Mouse (Mus musculus) liver, embryonic 13.5 days (tissue): ENCODE results near the gene Pmvk. TPM values are rescaled to one million over a fixed set of nuclear protein-coding genes. Genes with fewer than 3 reads are reported as not detected.
"Not testable (repeated sequence)": the region's sequence is repeated elsewhere in the genome, so short reads cannot be mapped to it uniquely, and the experiment has no call there.

Source experiments
- ATAC-seq: fragments of 200-750 bp; cut with Nextera tagmentation; 2 replicates; pipeline ENCODE4 v1.8.0; 2017; ENCODE audit warnings: low read depth, mild to moderate bottlenecking, moderate number of reproducible peaks, moderate library complexity
- DNase-seq: peaks from one replicate; pipeline ENCODE4 v3.0.0; 2022
- H3K27ac ChIP-seq: fragments of 300-500 bp; sonication (generic); 2 replicates; pipeline ENCODE4 v1.5.1; 2015; ENCODE audit warnings: moderate library complexity, mild to moderate bottlenecking, inconsistent platforms
- H3K27me3 ChIP-seq: fragments of 300-500 bp; sonication (generic); 2 replicates; pipeline ENCODE4 v1.6.1; 2015; ENCODE audit warnings: mild to moderate bottlenecking, inconsistent platforms
- H3K36me3 ChIP-seq: fragments of 300-500 bp; sonication (generic); 2 replicates; pipeline ENCODE4 v1.6.1; 2015; ENCODE audit warnings: mild to moderate bottlenecking, inconsistent platforms
- H3K4me1 ChIP-seq: fragments of 300-500 bp; sonication (generic); replicated peaks from 2 replicates; pipeline ENCODE4 v1.6.1; 2015; ENCODE audit warnings: inconsistent platforms
- H3K4me2 ChIP-seq: fragments of 300-500 bp; sonication (generic); 2 replicates; pipeline ENCODE4 v1.6.1; 2015; ENCODE audit warnings: inconsistent platforms, mild to moderate bottlenecking, moderate library complexity
- H3K4me3 ChIP-seq: fragments of 300-500 bp; sonication (generic); replicated peaks from 2 replicates; pipeline ENCODE4 v1.5.1; 2015; ENCODE audit warnings: mild to moderate bottlenecking, inconsistent platforms
- H3K9ac ChIP-seq: fragments of 300-500 bp; sonication (generic); 2 replicates; pipeline ENCODE4 v1.6.1; 2015; ENCODE audit warnings: mild to moderate bottlenecking, inconsistent platforms
- H3K9me3 ChIP-seq: fragments of 300-500 bp; sonication (generic); replicated peaks from 2 replicates; pipeline ENCODE4 v1.6.1; 2016; ENCODE audit warnings: inconsistent platforms
- WGBS: fragments of 180-500 bp; shearing (Covaris S2); methylation state at CpG from one replicate; pipeline ENCODE4 v1.1.7; 2015; ENCODE audit not compliant: insufficient replicate concordance; 5-methylcytosine and 5-hydroxymethylcytosine counted together
- polyA plus RNA-seq: library from polyadenylated mRNA; unstranded; fragments of >200 nt; fragmentation: Nextera tagmentation; extraction: Ambion mirVana; gene quantifications from 2 replicates; pipeline ENCODE4 v1.2.1, GENCODE M21; 2015

Pmvk gene
- polyA plus RNA-seq, 1 experiment from 2014 or later = 39.5 TPM

DNA sequence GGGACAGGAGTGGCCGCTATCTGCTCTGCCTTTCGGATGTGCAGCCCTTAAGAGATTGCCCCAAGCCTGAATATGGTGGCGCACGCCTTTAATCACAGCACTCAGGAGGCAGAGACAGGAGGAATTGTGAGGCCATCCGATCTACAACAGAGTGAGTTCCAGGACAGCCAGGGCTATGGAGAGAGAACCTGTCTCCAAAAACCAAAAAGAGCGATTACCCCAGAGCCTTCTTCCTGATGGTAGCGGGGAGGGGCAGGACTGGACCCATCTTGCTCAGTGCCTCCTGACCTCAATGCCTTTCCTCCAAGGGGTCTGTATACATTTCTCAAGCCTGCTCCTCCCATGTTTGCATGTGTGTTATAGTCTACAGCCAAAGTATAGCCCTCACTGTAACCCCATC lies 25.3 kb upstream of the Pmvk start:
- H3K9me3 ChIP-seq, H3K4me3 ChIP-seq, H3K4me2 ChIP-seq, H3K9ac ChIP-seq, ATAC-seq, DNase-seq, H3K27ac ChIP-seq, H3K27me3 ChIP-seq: not testable (repeated sequence)
- H3K4me1 ChIP-seq = peaks cover 69% of the 10 kb centered on the region
- 89% methylated on average over 7 of the region's 7 CpGs for WGBS
- H3K36me3 ChIP-seq = peaks cover 67% of the 10 kb centered on the region

DNA sequence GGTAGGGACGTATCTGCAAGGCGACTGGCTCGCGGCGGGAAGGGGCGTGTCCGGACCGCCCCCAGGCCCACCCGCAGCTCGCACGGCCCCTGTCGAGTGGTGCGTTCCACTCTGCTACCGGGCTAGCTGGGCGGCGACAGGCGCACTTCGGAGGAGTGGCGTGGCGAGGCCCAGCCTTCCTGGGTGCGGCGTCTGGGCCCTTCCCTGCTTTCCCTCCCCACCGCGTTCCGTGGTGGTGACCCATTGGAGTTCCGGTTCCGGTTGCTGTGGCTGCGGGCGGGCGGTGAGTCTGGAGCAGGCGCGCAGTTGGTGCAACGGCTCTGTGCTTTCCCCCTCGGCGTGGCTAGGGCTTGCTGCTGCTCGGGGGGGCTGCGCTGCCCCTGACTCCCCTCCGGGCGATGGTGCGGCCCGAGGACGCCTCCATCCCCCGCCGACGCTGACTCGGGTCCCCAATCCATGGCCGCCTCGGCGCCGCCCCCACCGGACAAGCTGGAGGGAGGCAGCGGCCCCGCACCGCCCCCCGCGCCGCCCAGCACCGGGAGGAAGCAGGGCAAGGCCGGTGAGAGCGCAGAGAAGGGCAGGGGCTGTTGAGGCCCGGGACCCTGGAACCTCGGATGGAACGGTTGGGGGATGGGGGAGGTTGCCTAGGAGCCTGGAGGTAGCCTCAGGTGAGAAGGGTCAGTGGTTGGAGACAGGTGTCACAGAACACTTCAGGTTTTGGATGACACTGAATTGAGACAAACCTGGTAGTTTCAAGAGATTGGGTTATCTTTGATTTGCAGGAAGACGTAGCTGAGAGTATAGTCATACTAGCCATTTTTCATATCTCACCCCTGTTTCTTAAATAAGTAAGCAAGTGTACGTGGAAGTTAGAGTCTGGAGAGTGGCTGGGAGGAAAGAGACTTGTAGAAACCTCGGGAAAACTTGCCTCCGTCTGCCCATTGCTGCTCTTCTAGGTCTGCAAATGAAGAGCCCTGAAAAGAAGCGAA lies 23.9 kb upstream of the Pmvk start, which contains the start of gene Pygo2:
Gene Pygo2, plus strand, starts transcription at position 44 of the 989 bp plus-strand sequence.
- Histone ChIP-seq H3K4me3 (peak within 1 kb of the TSS; percentile 96), H3K4me2 (peak within 1 kb of the TSS; percentile 96), H3K27ac (peak within 1 kb of the TSS; percentile 88), H3K4me1 (peaks cover 64% of the 10 kb centered on the region), H3K36me3 (peaks cover 60% of the 10 kb centered on the region), H3K27me3 (no peaks in the 10 kb centered on the region), H3K9me3 (no peaks in the 10 kb centered on the region), H3K9ac (peak within 1 kb of the TSS; percentile 95)
- WGBS = 2% methylated on average over 68 of the region's 68 CpGs
- DNase-seq (peak; percentile 93), ATAC-seq (peak; percentile 97)

DNA sequence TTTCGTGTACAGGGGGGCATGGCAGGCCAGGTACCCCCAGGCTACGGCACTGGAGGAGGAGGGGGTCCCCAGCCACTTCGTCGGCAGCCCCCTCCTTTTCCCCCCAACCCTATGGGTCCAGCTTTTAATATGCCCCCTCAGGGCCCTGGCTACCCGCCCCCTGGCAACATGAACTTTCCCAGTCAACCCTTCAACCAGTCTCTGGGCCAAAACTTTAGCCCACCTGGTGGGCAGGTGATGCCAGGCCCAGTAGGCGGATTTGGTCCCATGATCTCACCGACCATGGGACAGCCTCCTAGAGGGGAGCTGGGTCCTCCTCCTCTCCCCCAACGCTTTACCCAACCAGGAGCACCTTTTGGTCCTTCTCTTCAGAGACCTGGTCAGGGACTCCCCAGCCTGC lies 21.7 kb upstream of the Pmvk start:
- Histone ChIP-seq H3K4me1 (peaks cover 62% of the 10 kb centered on the region), H3K9me3 (no peaks in the 10 kb centered on the region), H3K4me2 (no peak overlapping the region), H3K36me3 (peaks cover 38% of the 10 kb centered on the region), H3K9ac (no peak overlapping the region), H3K27me3 (no peaks in the 10 kb centered on the region), H3K4me3 (no peak overlapping the region), H3K27ac (peak overlapping the region; percentile 5; the same call in 1 of the 2 replicates)
- ATAC-seq (no peak), DNase-seq (no peak)
- 91% methylated on average over 8 of the region's 8 CpGs for WGBS

- ATAC-seq (no peak), DNase-seq (no peak)
- 84% methylated on average over 11 of the region's 11 CpGs for WGBS
- peaks cover 28% of the 10 kb centered on the region for H3K36me3 ChIP-seq
- H3K27ac ChIP-seq = no peak overlapping the region
- H3K4me2 ChIP-seq = no peak overlapping the region
- no peaks in the 10 kb centered on the region for H3K9me3 ChIP-seq
- peaks cover 67% of the 10 kb centered on the region for H3K4me1 ChIP-seq
- no peak overlapping the region for H3K9ac ChIP-seq
- no peak overlapping the region for H3K4me3 ChIP-seq
- H3K27me3 ChIP-seq = no peaks in the 10 kb centered on the region
Observed at GRCm38 (mm10) chr3:89434532-89434931, 19.8 kb upstream of the Pmvk start.

- H3K4me2 ChIP-seq = no peak overlapping the region
- WGBS = 81% methylated on average over 7 of the region's 7 CpGs
- ATAC-seq = no peak
- H3K9me3 ChIP-seq = no peaks in the 10 kb centered on the region
- no peak overlapping the region for H3K9ac ChIP-seq
- DNase-seq = no peak
- H3K4me3 ChIP-seq = no peak overlapping the region
- no peak overlapping the region for H3K27ac ChIP-seq
- H3K36me3 ChIP-seq = peaks cover 28% of the 10 kb centered on the region
- H3K4me1 ChIP-seq = peaks cover 62% of the 10 kb centered on the region
- no peaks in the 10 kb centered on the region for H3K27me3 ChIP-seq
Observed at GRCm38 (mm10) chr3:89435041-89435440, 19.3 kb upstream of the Pmvk start.

DNA sequence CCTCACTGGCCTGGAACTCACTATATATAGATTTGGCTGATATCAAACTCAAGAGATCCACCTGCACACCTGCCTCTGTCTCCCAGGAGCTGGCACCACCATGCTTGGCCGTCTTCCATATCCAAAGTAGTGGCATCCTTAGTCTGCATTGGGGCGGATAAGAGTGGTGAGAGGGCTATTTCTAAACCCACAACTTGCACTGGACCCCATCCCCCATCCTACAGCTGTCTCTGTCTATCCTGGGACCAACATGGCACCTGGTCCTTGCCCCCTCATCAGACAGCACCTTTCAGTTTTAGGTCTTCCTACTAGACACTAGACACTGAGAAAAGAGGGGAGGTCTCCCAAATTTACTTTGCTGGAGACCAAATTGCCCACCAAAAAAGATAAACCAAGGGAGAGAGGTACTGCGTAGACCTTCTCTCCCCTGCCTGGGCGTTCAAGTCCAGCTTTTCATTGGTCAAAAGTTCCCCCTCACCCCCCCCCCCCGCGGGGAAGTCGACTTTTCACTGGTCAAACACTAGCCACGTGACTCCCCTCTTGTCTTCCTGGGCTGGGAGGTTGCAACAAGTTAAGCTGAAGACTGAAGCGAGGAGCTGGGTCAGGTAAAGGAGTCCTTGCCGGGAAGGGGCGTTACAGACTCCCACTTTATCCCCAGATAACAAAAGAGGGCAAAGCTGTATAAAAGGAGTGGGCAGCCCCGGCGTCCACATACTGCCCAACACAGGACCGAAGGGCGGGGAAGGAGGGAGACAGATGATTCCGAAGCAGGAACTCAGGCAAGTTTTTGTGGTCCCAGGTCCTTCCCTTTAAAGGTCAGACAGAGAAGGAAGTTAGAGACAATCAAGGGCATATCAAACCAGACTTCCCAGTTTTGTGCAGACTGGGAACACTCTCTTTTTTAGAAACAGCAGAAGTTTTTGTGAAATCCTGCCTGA lies 17.9 kb upstream of the Pmvk start, which contains the start of gene Pbxip1:
Gene Pbxip1, plus strand, starts transcription at position 531 of the 938 bp plus-strand sequence.
- no peaks in the 10 kb centered on the region for H3K27me3 ChIP-seq
- peaks cover 28% of the 10 kb centered on the region for H3K36me3 ChIP-seq
- ATAC-seq (peak; percentile 72), DNase-seq (peak; percentile 55)
- peak within 1 kb of the TSS; percentile 75 for H3K4me2 ChIP-seq
- no peaks in the 10 kb centered on the region for H3K9me3 ChIP-seq
- WGBS = 5% methylated on average over 16 of the region's 16 CpGs
- peak within 1 kb of the TSS; percentile 3; the same call in 1 of the 2 replicates for H3K27ac ChIP-seq
- peak within 1 kb of the TSS; percentile 68 for H3K9ac ChIP-seq
- peaks cover 50% of the 10 kb centered on the region for H3K4me1 ChIP-seq
- peak within 1 kb of the TSS; percentile 63 for H3K4me3 ChIP-seq

DNA sequence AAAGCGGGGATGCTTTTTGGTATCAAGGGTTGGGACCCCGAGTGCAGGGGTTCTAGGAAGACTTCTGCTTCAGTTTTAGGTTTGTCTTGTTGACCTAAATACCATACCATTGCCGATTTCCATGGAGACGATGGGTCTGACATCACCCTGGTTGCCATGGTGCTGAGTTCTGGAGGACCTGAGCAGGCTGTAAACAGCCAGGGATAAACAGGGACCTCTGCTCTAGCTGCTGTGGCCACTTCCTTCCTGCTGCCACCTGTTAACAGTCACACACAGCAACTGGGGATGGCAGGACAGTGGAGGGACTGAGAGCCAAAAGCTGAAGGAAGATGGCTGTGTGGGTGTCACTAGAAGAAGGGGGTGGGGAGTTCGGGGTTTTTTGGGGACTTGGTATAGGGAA lies 17.1 kb upstream of the Pmvk start:
- Histone ChIP-seq H3K27ac (peak overlapping the region; percentile 3; the same call in 1 of the 2 replicates), H3K9ac (peak overlapping the region; percentile 68), H3K4me1 (peaks cover 42% of the 10 kb centered on the region), H3K9me3 (no peaks in the 10 kb centered on the region), H3K36me3 (peaks cover 25% of the 10 kb centered on the region), H3K27me3 (no peaks in the 10 kb centered on the region), H3K4me3 (peak overlapping the region; percentile 63), H3K4me2 (peak overlapping the region; percentile 75)
- ATAC-seq (no peak), DNase-seq (no peak)
- 16% methylated on average over 5 of the region's 5 CpGs for WGBS

DNA sequence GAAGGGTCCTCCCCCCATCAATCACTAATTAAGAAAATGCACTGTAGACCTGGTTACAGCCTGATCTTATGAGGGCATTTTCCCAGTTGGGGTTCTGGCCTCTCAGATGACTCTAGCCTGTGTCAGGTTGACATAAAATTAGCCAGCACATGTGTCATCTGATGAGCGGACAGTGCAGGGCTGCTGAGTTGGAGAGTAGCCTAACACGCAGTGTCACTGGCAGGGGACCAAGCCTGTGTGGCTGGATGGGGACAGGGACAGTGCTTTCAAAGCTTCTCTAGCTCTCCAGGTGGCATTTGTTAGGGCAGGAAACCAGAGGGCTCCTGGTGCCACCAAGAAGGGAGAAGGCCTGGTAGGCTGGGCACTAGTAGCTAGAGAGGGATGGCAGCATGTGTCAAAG lies 13.7 kb upstream of the Pmvk start:
- no peak for DNase-seq
- peaks cover 29% of the 10 kb centered on the region for H3K4me1 ChIP-seq
- no peak overlapping the region for H3K9ac ChIP-seq
- no peak overlapping the region for H3K27ac ChIP-seq
- no peak overlapping the region for H3K4me2 ChIP-seq
- H3K4me3 ChIP-seq = no peak overlapping the region
- H3K36me3 ChIP-seq = 0 out of 2 replicates have a peak, but pooled peaks cover 3% of the 10 kb centered on the region
- 83% methylated on average over 2 of the region's 2 CpGs for WGBS
- H3K27me3 ChIP-seq = no peaks in the 10 kb centered on the region
- no peak for ATAC-seq
- no peaks in the 10 kb centered on the region for H3K9me3 ChIP-seq

DNA sequence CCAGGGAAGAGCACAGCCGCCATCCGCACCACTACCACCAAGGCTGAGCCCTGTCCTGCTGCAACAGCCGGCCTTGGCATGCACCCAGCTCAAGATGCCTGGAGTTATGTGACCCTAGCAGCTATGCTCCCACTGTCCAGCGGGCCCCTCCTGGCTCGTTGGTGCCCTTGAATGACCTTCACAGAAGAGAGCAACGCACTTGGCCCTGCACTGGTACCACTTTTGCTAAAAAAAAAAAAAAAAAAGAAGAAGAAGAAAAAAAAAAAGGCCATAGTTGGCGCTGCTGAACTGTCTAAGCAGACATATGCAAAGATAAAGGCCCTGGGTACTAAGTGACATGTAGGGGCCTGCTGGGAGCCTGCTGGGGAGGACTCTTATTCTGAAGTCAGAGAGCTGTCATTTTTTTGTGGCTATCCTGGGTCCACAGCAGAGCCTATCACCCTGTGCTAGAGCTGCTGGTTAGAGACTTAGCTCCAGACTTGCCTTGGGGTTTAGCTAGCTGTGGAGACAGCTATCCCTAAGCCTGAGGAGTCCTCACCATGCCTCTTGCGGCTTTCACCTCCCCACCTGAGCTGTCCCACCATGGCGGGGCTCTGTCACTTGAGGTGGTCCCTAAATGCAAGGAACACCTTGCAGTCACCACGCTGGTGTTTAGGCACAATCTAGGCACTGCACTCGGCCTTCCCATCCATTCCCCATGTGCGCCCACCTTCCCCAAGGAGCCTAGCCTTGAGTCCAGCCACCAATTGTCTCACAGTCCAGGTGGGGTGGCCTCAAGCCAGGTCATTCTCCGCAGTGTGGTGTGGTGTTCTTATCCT lies 5.4 kb upstream of the Pmvk start:
- Histone ChIP-seq H3K36me3 (peaks cover 5% of the 10 kb centered on the region; the same call in 1 of the 2 replicates), H3K9ac (peak overlapping the region; percentile 43), H3K27ac (peak overlapping the region; percentile 76), H3K9me3 (no peaks in the 10 kb centered on the region), H3K27me3 (no peaks in the 10 kb centered on the region), H3K4me3 (no peak overlapping the region), H3K4me1 (peaks cover 40% of the 10 kb centered on the region), H3K4me2 (peak overlapping the region; percentile 53)
- peak; percentile 82 for ATAC-seq
- DNase-seq = peak; percentile 57
- 36% methylated on average over 13 of the region's 13 CpGs for WGBS

DNA sequence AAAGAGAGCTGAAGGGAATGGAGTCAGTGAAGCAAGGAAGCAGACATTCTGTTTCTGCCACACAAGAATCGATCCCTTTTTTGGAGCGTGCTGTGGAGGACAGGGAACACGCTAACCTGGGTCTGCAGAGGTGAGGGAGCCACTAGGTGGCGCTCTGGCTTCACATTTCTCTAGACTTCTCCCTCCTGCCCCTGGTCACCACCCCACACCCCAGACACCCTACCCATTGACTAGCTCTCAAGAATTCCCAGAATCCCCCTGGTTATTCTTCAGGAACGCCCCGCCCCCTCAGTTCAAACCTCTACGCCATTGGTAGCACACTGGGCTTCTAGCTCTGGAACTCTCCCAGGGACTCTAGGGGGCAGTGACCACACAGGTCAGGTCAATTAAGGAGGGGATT lies 4.8 kb upstream of the Pmvk start:
- Histone ChIP-seq H3K27ac (peak overlapping the region; percentile 76), H3K4me3 (no peak overlapping the region), H3K4me2 (peak overlapping the region; percentile 53), H3K9me3 (no peaks in the 10 kb centered on the region), H3K27me3 (no peaks in the 10 kb centered on the region), H3K36me3 (peaks cover 4% of the 10 kb centered on the region; the same call in 1 of the 2 replicates), H3K4me1 (peaks cover 40% of the 10 kb centered on the region), H3K9ac (peak overlapping the region; percentile 43)
- peak; percentile 71 for DNase-seq
- ATAC-seq = peak; percentile 72
- 12% methylated on average over 7 of the region's 7 CpGs for WGBS
